Mouse (Mus musculus): ENCODE measurements around the gene Kdelc2.
A peak's percentile ranks its signal among the peaks of the same experiment; 100 is the strongest.

Kdelc2 gene

GRCm38 (mm10) chr9:53387431-53387830 is 3.6 kb downstream of the Kdelc2 start:
- DNase-seq (ENCODE audit: low spot score) = no peak

GRCm38 (mm10) chr9:53389109-53389508 is 5.3 kb downstream of the Kdelc2 start:
- no peak for DNase-seq (ENCODE audit: low spot score)

GRCm38 (mm10) chr9:53390136-53390535 is 6.3 kb downstream of the Kdelc2 start:
- DNase-seq (ENCODE audit: low spot score) = no peak

GRCm38 (mm10) chr9:53397685-53398387 is 14.0 kb downstream of the Kdelc2 start:
- DNase-seq (ENCODE audit: low spot score) = no peak

- DNase-seq (ENCODE audit: low spot score) = peak; percentile 78
Measured at GRCm38 (mm10) chr9:53398388-53398700, 14.5 kb downstream of the Kdelc2 start.

- no peak for DNase-seq (ENCODE audit: low spot score)
Measured at GRCm38 (mm10) chr9:53399537-53399936, 15.7 kb downstream of the Kdelc2 start.

GRCm38 (mm10) chr9:53400696-53401095 is 16.9 kb downstream of the Kdelc2 start:
- no peak for DNase-seq (ENCODE audit: low spot score)

GRCm38 (mm10) chr9:53401146-53401545 is 17.3 kb downstream of the Kdelc2 start:
- DNase-seq (ENCODE audit: low spot score) = no peak

GRCm38 (mm10) chr9:53402291-53402711 is 18.5 kb downstream of the Kdelc2 start, which contains the start of gene 4930550C14Rik:
Gene 4930550C14Rik (plus strand): TSS chr9:53402325.
- DNase-seq (ENCODE audit: low spot score) = peak; percentile 51

- peak; percentile 25 for DNase-seq (ENCODE audit: low spot score)
Measured at GRCm38 (mm10) chr9:53402991-53403390, 19.2 kb downstream of the Kdelc2 start.

- peak; percentile 15 for DNase-seq (ENCODE audit: low spot score)
Measured at GRCm38 (mm10) chr9:53404050-53404752, 20.4 kb downstream of the Kdelc2 start.

- DNase-seq (ENCODE audit: low spot score) = peak; percentile 77
Measured at GRCm38 (mm10) chr9:53404753-53405722, 21.2 kb downstream of the Kdelc2 start.

- no peak for DNase-seq (ENCODE audit: low spot score)
Measured at GRCm38 (mm10) chr9:53408548-53408947, 24.7 kb downstream of the Kdelc2 start.

GRCm38 (mm10) chr9:53408953-53409361 is 25.1 kb downstream of the Kdelc2 start:
- no peak for DNase-seq (ENCODE audit: low spot score)

- DNase-seq (ENCODE audit: low spot score) = no peak
Measured at GRCm38 (mm10) chr9:53409427-53409826, 25.6 kb downstream of the Kdelc2 start.

GRCm38 (mm10) chr9:53422133-53422896 is 38.5 kb downstream of the Kdelc2 start:
- DNase-seq (ENCODE audit: low spot score) = no peak

- DNase-seq (ENCODE audit: low spot score) = no peak
Measured at GRCm38 (mm10) chr9:53426726-53427125, 42.9 kb downstream of the Kdelc2 start.

- DNase-seq (ENCODE audit: low spot score) = no peak
Measured at GRCm38 (mm10) chr9:53427638-53428037, 43.8 kb downstream of the Kdelc2 start.

- DNase-seq (ENCODE audit: low spot score) = no peak
Measured at GRCm38 (mm10) chr9:53435830-53436570, 52.2 kb downstream of the Kdelc2 start.

- DNase-seq (ENCODE audit: low spot score) = no peak
Measured at GRCm38 (mm10) chr9:53450609-53451008, 66.8 kb downstream of the Kdelc2 start.
